Mouse (Mus musculus): ENCODE results near the gene Nebl. TPM values are rescaled to one million over a fixed set of nuclear protein-coding genes. Genes with fewer than 3 reads are reported as not detected.

The Nebl gene
- polyA plus RNA-seq, 2 experiments = 14.3 to 23.9 TPM

GRCm38 (mm10) chr2:17729770-17730647, 1.3 kb downstream of the Nebl start:
- Histone ChIP-seq H3K27me3 (ENCODE audit: control insufficient read depth, insufficient read depth, low read length) (peaks cover 20% of the 10 kb centered on the region; the same call in 1 of the 2 replicates), H3K4me2 (replicated peaks; ENCODE audit: low read depth, low read length, severe bottlenecking) (peak overlapping the region; percentile 100), H3K4me3 (replicated peaks; ENCODE audit: low read length) (peak overlapping the region; percentile 63), H3K9me3 (ENCODE audit: control insufficient read depth, low read length) (no peaks in the 10 kb centered on the region), H3K9ac (ENCODE audit: low read depth, low read length, severe bottlenecking) (peak overlapping the region; percentile 65), H3K4me1 (ENCODE audit: control insufficient read depth, insufficient read depth, low read length) (peaks cover 8% of the 10 kb centered on the region), H3K36me3 (ENCODE audit: control insufficient read depth, insufficient read depth, low read length) (no peaks in the 10 kb centered on the region), H3K27ac (replicated peaks; ENCODE audit: low read depth, low read length) (no peak overlapping the region)
- TF ChIP-seq POLR2A (IDR thresholded peaks at IDR 0.05; ENCODE audit: borderline replicate concordance, extremely low read depth, insufficient read depth, insufficient read length) = no peak
- ATAC-seq (ENCODE audit: low FRiP score, low read depth) (no peak), DNase-seq (ENCODE audit: low spot score) (no peak)
- 7% methylated on average over 24 of the region's 25 CpGs for WGBS

DNA sequence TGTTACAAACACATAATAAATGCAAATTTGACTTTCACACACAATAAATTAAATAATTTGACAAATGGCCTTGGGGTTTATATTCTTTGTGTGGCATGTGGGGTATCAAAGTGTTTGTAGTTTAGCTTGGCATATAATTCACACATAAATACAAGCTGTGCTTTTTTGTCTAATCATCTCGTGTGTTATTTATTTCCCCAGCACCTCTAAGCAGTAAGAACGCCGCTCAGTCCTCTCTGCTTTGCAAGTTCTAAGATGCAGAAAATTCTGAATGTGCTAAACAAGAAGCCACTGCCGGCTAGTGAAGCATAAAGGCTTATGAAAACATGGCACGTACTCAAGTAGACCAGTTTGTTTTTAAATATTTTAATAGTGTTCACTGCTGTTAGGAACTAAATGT, 6.9 kb downstream of the Nebl start:
- no peak for TF ChIP-seq POLR2A (IDR thresholded peaks at IDR 0.05; ENCODE audit: borderline replicate concordance, extremely low read depth, insufficient read depth, insufficient read length)
- no peak for ATAC-seq (ENCODE audit: low FRiP score, low read depth)

GRCm38 (mm10) chr2:17723268-17724019, 7.8 kb downstream of the Nebl start:
- WGBS = 79% methylated on average over 12 of the region's 12 CpGs
- Histone ChIP-seq H3K4me1 (ENCODE audit: control insufficient read depth, insufficient read depth, low read length) (no peaks in the 10 kb centered on the region), H3K27ac (replicated peaks; ENCODE audit: low read depth, low read length) (no peak overlapping the region), H3K27me3 (ENCODE audit: control insufficient read depth, insufficient read depth, low read length) (no peaks in the 10 kb centered on the region), H3K4me3 (replicated peaks; ENCODE audit: low read length) (no peak overlapping the region), H3K9me3 (ENCODE audit: control insufficient read depth, low read length) (no peaks in the 10 kb centered on the region), H3K4me2 (replicated peaks; ENCODE audit: low read depth, low read length, severe bottlenecking) (no peak overlapping the region), H3K36me3 (ENCODE audit: control insufficient read depth, insufficient read depth, low read length) (no peaks in the 10 kb centered on the region), H3K9ac (ENCODE audit: low read depth, low read length, severe bottlenecking) (no peak overlapping the region)
- DNase-seq (ENCODE audit: low spot score) (no peak), ATAC-seq (ENCODE audit: low FRiP score, low read depth) (no peak)
- TF ChIP-seq POLR2A (IDR thresholded peaks at IDR 0.05; ENCODE audit: borderline replicate concordance, extremely low read depth, insufficient read depth, insufficient read length) = no peak

More for the DNA sequence above, 6.9 kb downstream of the Nebl start:
- Histone ChIP-seq H3K4me2 (replicated peaks; ENCODE audit: low read depth, low read length, severe bottlenecking) (no peak overlapping the region), H3K9ac (ENCODE audit: low read depth, low read length, severe bottlenecking) (no peak overlapping the region), H3K36me3 (ENCODE audit: control insufficient read depth, insufficient read depth, low read length) (no peaks in the 10 kb centered on the region), H3K9me3 (ENCODE audit: control insufficient read depth, low read length) (no peaks in the 10 kb centered on the region), H3K27me3 (ENCODE audit: control insufficient read depth, insufficient read depth, low read length) (peaks cover 8% of the 10 kb centered on the region; the same call in 1 of the 2 replicates), H3K27ac (replicated peaks; ENCODE audit: low read depth, low read length) (no peak overlapping the region), H3K4me3 (replicated peaks; ENCODE audit: low read length) (no peak overlapping the region), H3K4me1 (ENCODE audit: control insufficient read depth, insufficient read depth, low read length) (no peaks in the 10 kb centered on the region)
- WGBS = 66% methylated on average over 5 of the region's 5 CpGs
- DNase-seq (ENCODE audit: low spot score) = no peak

GRCm38 (mm10) chr2:17721177-17721715, 10.0 kb downstream of the Nebl start:
- ATAC-seq (ENCODE audit: low FRiP score, low read depth) = no peak
- H3K4me1 ChIP-seq (ENCODE audit: control insufficient read depth, insufficient read depth, low read length) = no peaks in the 10 kb centered on the region
- no peak for TF ChIP-seq POLR2A (IDR thresholded peaks at IDR 0.05; ENCODE audit: borderline replicate concordance, extremely low read depth, insufficient read depth, insufficient read length)

DNA sequence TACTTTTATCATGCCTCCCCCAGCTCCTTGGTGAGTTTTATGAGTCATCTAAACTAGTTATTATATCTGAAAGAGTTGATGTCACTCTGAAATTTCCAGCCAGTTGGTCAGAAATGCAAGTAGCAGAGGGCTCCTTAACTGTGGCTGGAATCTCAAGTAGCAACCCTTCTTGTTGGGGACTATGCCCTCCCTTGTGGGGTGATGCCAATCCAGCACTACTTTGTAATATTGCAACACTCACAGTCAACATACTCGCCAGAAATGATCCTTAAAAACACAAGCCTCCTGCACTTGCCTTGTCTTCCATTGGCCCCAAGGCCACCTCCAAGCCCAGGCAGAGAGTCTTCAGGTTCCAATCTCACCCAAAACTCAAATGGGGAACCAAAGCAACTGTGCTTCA, 13.0 kb downstream of the Nebl start:
- Histone ChIP-seq H3K9me3 (ENCODE audit: control insufficient read depth, low read length) (no peaks in the 10 kb centered on the region), H3K9ac (ENCODE audit: low read depth, low read length, severe bottlenecking) (no peak overlapping the region), H3K27me3 (ENCODE audit: control insufficient read depth, insufficient read depth, low read length) (no peaks in the 10 kb centered on the region), H3K36me3 (ENCODE audit: control insufficient read depth, insufficient read depth, low read length) (no peaks in the 10 kb centered on the region), H3K4me1 (ENCODE audit: control insufficient read depth, insufficient read depth, low read length) (0 out of 2 replicates have a peak, but pooled peaks cover 3% of the 10 kb centered on the region), H3K27ac (replicated peaks; ENCODE audit: low read depth, low read length) (no peak overlapping the region), H3K4me2 (replicated peaks; ENCODE audit: low read depth, low read length, severe bottlenecking) (no peak overlapping the region), H3K4me3 (replicated peaks; ENCODE audit: low read length) (no peak overlapping the region)
- 77% methylated on average over 1 of the region's 1 CpGs for WGBS
- no peak for DNase-seq (ENCODE audit: low spot score)
- no peak for TF ChIP-seq POLR2A (IDR thresholded peaks at IDR 0.05; ENCODE audit: borderline replicate concordance, extremely low read depth, insufficient read depth, insufficient read length)
- ATAC-seq (ENCODE audit: low FRiP score, low read depth) = no peak

More at GRCm38 (mm10) chr2:17721177-17721715, 10.0 kb downstream of the Nebl start:
- Histone ChIP-seq H3K36me3 (ENCODE audit: control insufficient read depth, insufficient read depth, low read length) (no peaks in the 10 kb centered on the region), H3K4me3 (replicated peaks; ENCODE audit: low read length) (no peak overlapping the region), H3K9me3 (ENCODE audit: control insufficient read depth, low read length) (no peaks in the 10 kb centered on the region), H3K9ac (ENCODE audit: low read depth, low read length, severe bottlenecking) (no peak overlapping the region), H3K27ac (replicated peaks; ENCODE audit: low read depth, low read length) (no peak overlapping the region), H3K27me3 (ENCODE audit: control insufficient read depth, insufficient read depth, low read length) (no peaks in the 10 kb centered on the region), H3K4me2 (replicated peaks; ENCODE audit: low read depth, low read length, severe bottlenecking) (no peak overlapping the region)
- no peak for DNase-seq (ENCODE audit: low spot score)
- 50% methylated on average over 6 of the region's 6 CpGs for WGBS
